Mouse (Mus musculus): ENCODE results near the gene Fam198b.
A peak's percentile ranks its signal among the peaks of the same experiment; 100 is the strongest.
"Not testable (repeated sequence)": the region's sequence is repeated elsewhere in the genome, so short reads cannot be mapped to it uniquely, and the experiment has no call there.

Fam198b gene

DNA sequence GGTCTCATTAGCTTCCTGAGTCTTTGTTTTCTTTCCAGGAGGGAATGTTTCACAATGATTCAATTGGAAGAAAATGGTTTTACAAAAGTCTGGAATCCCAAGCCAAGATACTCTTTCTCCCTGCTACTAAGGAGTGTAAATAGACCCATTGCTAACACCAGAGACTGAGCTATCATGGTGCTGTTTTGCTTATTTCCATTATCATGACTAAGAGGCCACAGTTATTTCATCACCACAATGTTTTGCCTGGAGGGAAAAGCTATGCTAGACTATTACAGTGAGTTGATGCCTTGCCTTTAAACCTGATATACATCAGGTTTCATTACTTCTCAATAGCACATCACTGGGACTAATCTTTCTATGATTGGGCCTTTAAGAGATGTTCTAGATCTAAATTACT lies 34.4 kb downstream of the Fam198b start:
- no peak for DNase-seq (ENCODE audit: extremely low read depth, low read depth)

GRCm38 (mm10) chr3:79925950-79926697 lies 41.8 kb downstream of the Fam198b start:
- DNase-seq (ENCODE audit: extremely low read depth, low read depth) = no peak

DNA sequence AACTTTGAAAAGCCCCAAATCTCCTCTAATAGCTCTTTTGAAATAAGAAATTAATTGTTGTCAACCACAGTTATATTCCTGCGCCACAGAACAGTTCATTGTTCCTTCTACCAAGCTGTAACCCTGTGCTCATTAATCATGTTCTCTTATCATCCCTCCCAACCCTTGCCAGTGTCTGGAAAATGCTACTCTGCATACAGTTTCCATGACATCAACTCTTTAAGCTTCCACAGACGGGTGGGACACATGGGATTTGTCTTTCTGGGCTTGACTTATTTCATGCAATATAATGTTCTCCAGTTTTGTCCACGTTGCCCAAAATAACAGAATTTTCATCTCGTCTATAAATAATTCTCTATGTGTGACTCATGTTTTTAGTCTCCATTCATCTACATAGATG lies 42.7 kb downstream of the Fam198b start:
- no peak for DNase-seq (ENCODE audit: extremely low read depth, low read depth)

GRCm38 (mm10) chr3:79928409-79928808 lies 44.1 kb downstream of the Fam198b start:
- DNase-seq (ENCODE audit: extremely low read depth, low read depth) = no peak

DNA sequence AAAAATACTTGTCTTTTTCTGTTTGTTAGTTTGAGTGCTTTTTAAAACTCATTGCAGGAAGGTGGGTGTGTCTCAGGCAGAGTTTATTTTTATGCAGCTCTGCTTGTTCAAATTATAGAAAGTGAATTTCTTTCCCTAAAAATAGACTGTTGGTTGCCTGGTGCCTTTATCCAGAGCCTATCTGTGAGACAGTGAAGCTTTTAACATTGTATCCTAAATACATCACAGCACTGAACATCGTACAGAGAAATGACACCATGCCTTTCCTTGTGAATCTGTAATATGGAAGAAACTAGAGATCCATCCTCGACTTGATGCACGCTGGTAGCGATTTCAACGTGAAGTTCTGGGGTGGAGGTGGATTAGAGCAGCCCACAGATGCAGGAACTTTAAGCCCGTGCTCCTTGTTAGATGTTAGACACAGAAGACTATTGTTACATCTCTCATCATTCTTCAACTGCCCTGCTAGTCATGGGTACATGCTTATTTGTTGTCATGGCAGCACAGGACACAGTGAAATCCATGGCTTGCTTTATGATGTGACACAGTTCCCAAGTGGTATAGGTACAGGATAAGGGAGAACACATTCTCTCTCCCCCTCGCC lies 45.9 kb downstream of the Fam198b start:
- DNase-seq (ENCODE audit: extremely low read depth, low read depth) = no peak

- DNase-seq (ENCODE audit: extremely low read depth, low read depth) = no peak
Observed at GRCm38 (mm10) chr3:79936213-79936612, 51.9 kb downstream of the Fam198b start.

DNA sequence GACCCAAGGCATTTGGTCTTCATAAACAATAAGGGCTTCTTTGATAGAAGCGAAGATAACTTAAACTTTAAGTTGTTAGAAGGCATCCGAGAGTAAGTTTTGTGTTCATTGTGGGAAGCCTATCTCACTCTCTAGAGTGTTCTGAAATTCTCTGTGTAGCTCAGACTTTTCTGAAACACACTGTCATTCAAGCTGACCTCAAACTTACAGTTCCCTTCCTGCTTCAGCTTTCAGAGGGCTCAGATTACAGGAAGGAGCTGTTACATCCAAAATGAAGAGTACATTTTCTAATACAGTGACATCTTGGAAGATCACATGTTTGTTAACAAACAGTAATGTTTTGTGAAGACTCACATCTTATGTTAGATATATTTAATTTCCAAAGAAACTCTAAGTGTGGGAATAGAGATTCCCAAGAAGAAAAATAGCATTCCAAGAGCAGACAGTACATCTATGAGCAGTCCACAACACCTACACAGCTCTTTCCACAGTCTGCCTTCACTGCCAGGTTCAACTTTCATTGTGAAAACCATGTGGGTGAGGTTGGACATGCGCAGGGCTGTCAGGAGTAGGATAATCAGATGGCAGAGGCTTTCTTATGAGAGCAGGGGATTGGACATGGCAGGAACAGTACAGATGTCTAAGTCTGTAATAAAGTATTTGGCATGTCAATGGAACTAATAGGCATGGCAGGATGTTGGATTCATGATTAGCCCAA lies 52.6 kb downstream of the Fam198b start:
- no peak for DNase-seq (ENCODE audit: extremely low read depth, low read depth)

DNA sequence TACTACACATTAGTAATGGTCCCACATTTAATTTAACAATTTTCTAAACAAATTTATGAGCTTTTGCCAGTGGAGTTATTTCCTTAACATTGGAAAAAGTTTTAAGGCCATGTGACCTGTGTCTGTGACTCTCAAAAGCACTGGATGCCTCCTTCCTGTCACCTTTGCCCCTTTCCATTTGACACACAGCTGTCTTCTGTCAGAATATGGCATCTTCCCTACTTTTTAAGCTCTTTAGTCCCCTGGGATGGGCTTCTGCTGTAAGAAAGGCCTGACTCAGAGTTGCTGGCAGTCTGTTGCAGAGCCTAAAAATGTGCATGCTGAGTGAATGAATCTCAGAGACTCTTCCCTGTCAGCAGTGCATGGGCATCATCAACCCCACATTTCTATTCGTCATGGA lies 63.4 kb downstream of the Fam198b start:
- no peak for DNase-seq (ENCODE audit: extremely low read depth, low read depth)

- DNase-seq (ENCODE audit: extremely low read depth, low read depth) = no peak
Observed at GRCm38 (mm10) chr3:79948151-79948550, 63.8 kb downstream of the Fam198b start.

DNA sequence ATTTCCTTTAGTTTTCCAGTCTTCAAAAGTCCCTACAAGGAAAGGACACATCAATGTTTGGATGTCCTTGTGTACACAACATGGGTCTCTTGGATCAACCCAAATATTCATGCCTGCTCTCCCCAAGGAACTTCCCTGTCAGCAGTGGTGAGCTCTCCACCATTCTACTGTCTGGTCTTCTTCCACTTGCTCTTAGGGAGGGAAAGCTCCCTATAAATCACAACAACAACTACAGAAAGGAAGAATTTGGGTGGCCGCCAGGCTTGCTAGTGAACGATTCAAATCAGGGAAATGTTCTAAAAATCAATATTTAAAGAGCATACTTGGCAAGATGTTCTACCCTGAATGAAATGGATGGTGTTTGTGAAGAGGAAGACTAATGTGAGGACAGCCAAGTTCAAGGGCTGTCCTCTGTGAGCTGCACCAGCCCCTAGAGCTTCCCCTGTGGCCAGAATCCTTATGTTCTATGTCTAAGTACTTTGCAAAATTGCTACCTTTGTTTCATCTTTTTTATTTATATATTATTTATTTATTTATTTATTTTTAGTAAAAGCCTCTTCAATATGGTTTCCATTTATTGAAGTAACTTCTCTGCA lies 68.9 kb downstream of the Fam198b start:
- DNase-seq (ENCODE audit: extremely low read depth, low read depth) = no peak

- DNase-seq (ENCODE audit: extremely low read depth, low read depth) = no peak
Observed at GRCm38 (mm10) chr3:79955262-79955661, 70.9 kb downstream of the Fam198b start.

GRCm38 (mm10) chr3:79956792-79957191 lies 72.5 kb downstream of the Fam198b start:
- DNase-seq (ENCODE audit: extremely low read depth, low read depth) = no peak

- DNase-seq (ENCODE audit: extremely low read depth, low read depth) = no peak
Observed at GRCm38 (mm10) chr3:79957752-79958151, 73.4 kb downstream of the Fam198b start.

DNA sequence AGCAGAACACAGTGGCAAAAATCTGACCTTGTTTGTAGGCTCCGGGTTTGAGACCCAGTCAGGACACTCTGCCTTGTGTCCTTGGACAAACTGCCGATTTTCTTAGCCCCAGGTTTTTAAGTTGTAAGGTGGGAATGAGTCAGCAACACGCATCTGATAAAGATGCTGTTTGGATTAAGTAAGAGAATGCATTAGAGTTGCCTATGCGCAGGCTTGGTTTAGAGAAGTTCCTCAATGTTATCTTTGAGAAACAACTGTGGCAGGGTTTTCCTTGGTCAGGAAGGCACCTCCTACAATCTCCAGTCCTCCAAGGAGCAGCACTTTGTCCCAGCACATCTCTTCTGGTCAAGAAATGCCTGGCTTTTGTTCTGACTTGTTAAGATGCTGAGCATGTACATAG lies 82.4 kb downstream of the Fam198b start:
- DNase-seq (ENCODE audit: extremely low read depth, low read depth) = peak; percentile 96

DNA sequence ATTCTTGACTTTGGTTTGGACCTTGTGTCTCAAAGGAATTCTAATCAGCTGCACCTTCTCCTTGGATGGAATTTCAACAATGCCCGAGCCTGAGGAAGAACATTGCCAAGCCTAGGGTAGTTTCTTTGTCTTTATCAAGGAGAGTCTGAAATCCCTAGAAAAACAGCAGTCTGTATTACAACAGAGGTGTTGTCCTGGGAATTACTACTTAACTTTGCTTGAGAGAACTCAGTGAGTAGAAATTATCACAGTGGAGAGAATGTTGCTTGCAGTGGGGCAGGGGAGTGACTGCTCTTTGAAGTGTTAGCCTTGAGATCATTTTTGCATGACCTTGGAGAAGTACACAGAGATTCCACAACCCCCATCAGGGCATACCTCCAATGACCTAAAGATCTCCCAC lies 83.0 kb downstream of the Fam198b start:
- DNase-seq (ENCODE audit: extremely low read depth, low read depth) = no peak

DNA sequence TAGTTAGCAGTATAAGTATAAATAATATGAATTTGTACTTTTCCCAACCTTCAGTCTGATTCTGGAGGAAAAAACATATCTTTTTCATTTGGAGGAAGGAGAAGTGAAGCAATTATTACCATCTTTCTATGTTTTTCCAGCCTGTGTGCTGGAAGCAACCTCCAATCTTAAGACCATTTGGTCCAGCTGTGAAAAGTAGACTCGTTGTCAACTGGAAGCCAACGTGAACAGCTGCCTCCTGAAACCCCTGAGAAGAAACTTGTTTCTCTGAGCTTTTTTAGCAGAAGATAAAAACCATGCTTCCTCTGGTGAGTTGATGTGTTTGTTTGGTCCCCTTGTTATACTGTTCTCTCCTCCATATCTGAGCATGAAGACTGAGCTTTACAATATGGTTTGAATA lies 84.1 kb downstream of the Fam198b start:
- no peak for DNase-seq (ENCODE audit: extremely low read depth, low read depth)

- not testable (repeated sequence) for DNase-seq (ENCODE audit: extremely low read depth, low read depth)
Observed at GRCm38 (mm10) chr3:79969536-79969935, 85.2 kb downstream of the Fam198b start.

DNA sequence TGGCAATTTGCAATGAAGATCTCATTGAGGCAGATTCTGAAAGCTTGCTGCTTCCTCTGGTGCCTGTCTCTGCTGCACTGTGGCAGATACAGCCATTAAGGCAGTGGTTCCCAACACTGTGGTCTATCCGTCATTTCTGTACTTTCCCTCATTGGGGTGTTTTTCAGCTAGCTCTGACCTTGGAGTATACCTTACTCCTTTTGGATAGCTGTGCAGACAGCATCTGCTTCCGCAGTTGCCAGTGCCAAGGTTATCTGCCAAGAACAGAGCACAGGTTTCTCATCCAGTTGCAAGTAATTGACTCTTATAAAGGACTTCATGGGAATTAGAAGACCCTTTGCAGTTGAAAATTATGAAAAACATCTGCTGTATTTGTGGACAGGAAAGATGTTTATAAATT lies 85.7 kb downstream of the Fam198b start:
- DNase-seq (ENCODE audit: extremely low read depth, low read depth) = peak; percentile 89

GRCm38 (mm10) chr3:79970498-79970897 lies 86.2 kb downstream of the Fam198b start:
- DNase-seq (ENCODE audit: extremely low read depth, low read depth) = peak; percentile 80

DNA sequence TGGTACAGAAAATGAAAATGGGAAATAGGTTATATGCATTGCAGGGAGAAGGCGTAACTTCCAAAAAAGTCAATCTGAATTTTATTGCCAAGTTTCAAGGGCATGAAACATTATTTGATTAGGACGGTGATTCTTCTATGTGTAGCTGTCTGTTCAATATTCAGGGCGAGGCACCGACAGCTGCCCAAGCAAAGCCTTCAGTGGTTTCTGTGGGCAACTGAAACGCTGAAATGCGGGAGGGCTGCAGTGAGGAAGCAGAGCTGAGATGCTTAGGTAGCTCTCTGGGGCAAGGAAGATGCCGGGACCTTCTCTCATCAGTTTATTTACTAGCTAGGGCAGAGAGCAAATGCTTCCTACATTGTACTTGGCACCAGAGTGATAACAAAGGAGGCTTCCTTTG lies 87.2 kb downstream of the Fam198b start:
- no peak for DNase-seq (ENCODE audit: extremely low read depth, low read depth)

DNA sequence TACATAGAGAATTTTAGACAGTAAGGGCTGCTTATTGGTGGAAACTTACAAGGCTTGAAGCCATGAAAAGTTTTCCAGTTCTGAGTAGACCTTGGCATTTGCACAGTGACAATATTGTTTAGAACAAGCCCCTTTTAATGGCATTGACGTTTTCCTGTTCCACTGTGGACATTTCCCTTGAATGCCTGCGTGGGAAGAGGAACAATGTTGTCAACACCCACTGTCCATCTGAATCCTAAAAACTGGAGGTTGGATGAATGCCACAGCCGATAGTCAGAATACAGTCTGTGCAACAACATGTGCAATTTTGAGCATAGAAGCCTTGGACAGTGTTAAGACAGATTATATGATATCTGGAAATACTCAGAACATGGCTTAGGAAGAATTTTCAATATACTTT lies 92.5 kb downstream of the Fam198b start:
- no peak for DNase-seq (ENCODE audit: extremely low read depth, low read depth)
